Comparison of ENCODE assay signal across 24 mouse cellular contexts in the genomic region with DNA sequence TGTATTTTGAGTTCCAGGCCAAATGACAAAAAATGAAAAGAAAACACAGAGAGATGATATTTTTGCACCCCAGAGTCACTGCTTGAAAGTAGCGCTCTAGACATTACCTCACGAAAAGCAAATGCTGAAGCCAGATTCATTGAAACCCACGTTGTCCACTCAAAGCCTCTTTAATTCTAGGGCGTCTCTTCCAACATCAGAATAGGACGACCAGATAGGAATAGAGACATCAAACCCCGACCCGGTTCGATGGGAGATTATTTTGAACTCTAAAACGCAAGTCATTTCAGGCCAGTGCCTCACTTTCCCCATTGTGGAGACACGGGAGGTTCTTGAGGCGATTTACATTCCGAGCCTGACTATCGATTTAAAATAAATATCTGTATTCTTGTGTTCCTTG. TPM values are rescaled to one million over a fixed set of nuclear protein-coding genes. Genes with fewer than 3 reads are reported as not detected.
DNase-seq lines count a peak whose midpoint lies in the region; ATAC-seq lines count a peak whose summit lies in the region.
"Had no signal": no experiment of that assay in that cellular context is flagged by ENCODE, and none has a peak within 500 bp of the region (broad histone marks: within the 10 kb centered on the region; RNA-seq: fewer than 3 reads in every experiment).

No protein-coding gene starts in this region.

- DNase-seq in hindbrain, embryonic 11.5 days (ENCODE audit: low spot score): peak; percentile 23
- DNase-seq in hindbrain, embryonic 10.5 days (ENCODE audit: low spot score): no peak
- peak; percentile 13 for DNase-seq in R1 (ENCODE audit: low read depth, low spot score)
- DNase-seq in frontal cortex, postnatal 36 days (ENCODE audit: low spot score in 2 of 2): no peak
- no peak for DNase-seq in left cerebral cortex, adult 18-20 months (ENCODE audit: low spot score in 2 of 2)
- DNase-seq: adrenal gland, adult 2 months; adrenal gland, postnatal 25 days; cerebellum, adult 18-20 months; cerebellum, adult 9-11 months; cerebellum, postnatal 36 days; heart, adult 18-20 months; heart, postnatal 10 days; heart, postnatal 4 days had no signal

- H3K9me3 ChIP-seq in hindbrain, embryonic 11.5 days (ENCODE audit: control insufficient read depth, low read length): no peaks in the 10 kb centered on the region
- no peaks in the 10 kb centered on the region for H3K9me3 ChIP-seq in hindbrain, embryonic 10.5 days
- H3K9me3 ChIP-seq in midbrain, embryonic 12.5 days: no peaks in the 10 kb centered on the region
- no peaks in the 10 kb centered on the region for H3K9me3 ChIP-seq in midbrain, embryonic 15.5 days
- H3K9me3 ChIP-seq: embryonic facial prominence, embryonic 13.5 days; forebrain, embryonic 12.5 days; heart, embryonic 10.5 days; intestine, embryonic 15.5 days had no signal

- H3K36me3 ChIP-seq in hindbrain, embryonic 11.5 days (ENCODE audit: control insufficient read depth, insufficient read depth, low read length): no peaks in the 10 kb centered on the region
- no peaks in the 10 kb centered on the region for H3K36me3 ChIP-seq in hindbrain, embryonic 10.5 days
- H3K36me3 ChIP-seq in midbrain, embryonic 12.5 days: no peaks in the 10 kb centered on the region
- H3K36me3 ChIP-seq in midbrain, embryonic 15.5 days (replicated peaks): no peaks in the 10 kb centered on the region
- H3K36me3 ChIP-seq: embryonic facial prominence, embryonic 13.5 days; forebrain, embryonic 12.5 days; heart, embryonic 10.5 days; intestine, embryonic 15.5 days had no signal

- peaks cover 18% of the 10 kb centered on the region for H3K27me3 ChIP-seq in hindbrain, embryonic 11.5 days (ENCODE audit: control insufficient read depth, insufficient read depth, low read length)
- H3K27me3 ChIP-seq in hindbrain, embryonic 10.5 days (ENCODE audit: insufficient read depth, poor library complexity, severe bottlenecking): peaks cover 76% of the 10 kb centered on the region
- H3K27me3 ChIP-seq in midbrain, embryonic 12.5 days: peaks cover 42% of the 10 kb centered on the region
- H3K27me3 ChIP-seq in midbrain, embryonic 15.5 days (replicated peaks): peaks cover 12% of the 10 kb centered on the region

- no peak overlapping the region for H3K4me3 ChIP-seq in hindbrain, embryonic 11.5 days (ENCODE audit: low read depth, low read length)
- H3K4me3 ChIP-seq in hindbrain, embryonic 10.5 days: no peak overlapping the region
- no peak overlapping the region for H3K4me3 ChIP-seq in midbrain, embryonic 12.5 days
- H3K4me3 ChIP-seq in midbrain, embryonic 15.5 days: no peak overlapping the region
- H3K4me3 ChIP-seq: embryonic facial prominence, embryonic 13.5 days; forebrain, embryonic 12.5 days; intestine, embryonic 15.5 days had no signal

- no peak overlapping the region for H3K9ac ChIP-seq in hindbrain, embryonic 11.5 days (ENCODE audit: low read depth, low read length)
- H3K9ac ChIP-seq in midbrain, embryonic 12.5 days (replicated peaks): no peak overlapping the region
- H3K9ac ChIP-seq in midbrain, embryonic 15.5 days: no peak overlapping the region
- H3K9ac ChIP-seq: embryonic facial prominence, embryonic 13.5 days; forebrain, embryonic 12.5 days; hindbrain, embryonic 14.5 days; intestine, embryonic 15.5 days had no signal

- H3K4me1 ChIP-seq in hindbrain, embryonic 11.5 days (replicated peaks; ENCODE audit: control insufficient read depth, insufficient read depth, low read length): no peaks in the 10 kb centered on the region
- H3K4me1 ChIP-seq in hindbrain, embryonic 10.5 days (replicated peaks): peaks cover 11% of the 10 kb centered on the region
- no peaks in the 10 kb centered on the region for H3K4me1 ChIP-seq in midbrain, embryonic 12.5 days
- no peaks in the 10 kb centered on the region for H3K4me1 ChIP-seq in midbrain, embryonic 15.5 days
- H3K4me1 ChIP-seq: embryonic facial prominence, embryonic 13.5 days; forebrain, embryonic 12.5 days; heart, embryonic 10.5 days; intestine, embryonic 15.5 days had no signal

- no peak for ATAC-seq in hindbrain, embryonic 11.5 days (ENCODE audit: low FRiP score)
- no peak for ATAC-seq in midbrain, embryonic 12.5 days (ENCODE audit: low FRiP score, low read depth)
- ATAC-seq in midbrain, embryonic 15.5 days (replicated peaks): no peak
- ATAC-seq: intestine, embryonic 15.5 days; Patski had no signal

- H3K27ac ChIP-seq in hindbrain, embryonic 11.5 days (ENCODE audit: low read depth, low read length): no peak overlapping the region
- no peak overlapping the region for H3K27ac ChIP-seq in hindbrain, embryonic 10.5 days
- H3K27ac ChIP-seq in midbrain, embryonic 12.5 days (replicated peaks): no peak overlapping the region
- H3K27ac ChIP-seq in midbrain, embryonic 15.5 days: no peak overlapping the region
- H3K27ac ChIP-seq: embryonic facial prominence, embryonic 13.5 days; forebrain, embryonic 12.5 days; heart, embryonic 10.5 days; hindbrain, embryonic 14.5 days; intestine, embryonic 15.5 days had no signal

- no peak overlapping the region for H3K4me2 ChIP-seq in hindbrain, embryonic 11.5 days (replicated peaks; ENCODE audit: low read depth, low read length)
- H3K4me2 ChIP-seq in midbrain, embryonic 12.5 days (replicated peaks): peak overlapping the region; percentile 30; the same call in 1 of the 2 replicates
- H3K4me2 ChIP-seq in midbrain, embryonic 15.5 days: no peak overlapping the region
- H3K4me2 ChIP-seq: embryonic facial prominence, embryonic 13.5 days; intestine, embryonic 15.5 days had no signal

- 29% methylated on average over 13 of the region's 13 CpGs for WGBS in hindbrain, embryonic 11.5 days
- 22% methylated on average over 13 of the region's 13 CpGs for WGBS in hindbrain, embryonic 10.5 days
- 26% methylated on average over 13 of the region's 13 CpGs for WGBS in midbrain, embryonic 12.5 days
- WGBS in midbrain, embryonic 15.5 days: 34% methylated on average over 13 of the region's 13 CpGs

RNA-seq across cellular contexts. Expression of a gene that starts 7.7 kb away (rescaled TPM):
- polyA plus RNA-seq in hindbrain, embryonic 11.5 days (2014; fragmentation: Nextera tagmentation; extraction: Ambion mirVana): 27.2 and 28.5 TPM in 2 replicates
- polyA plus RNA-seq in hindbrain, embryonic 10.5 days (2016; fragmentation: Nextera tagmentation; extraction: Ambion mirVana): 16.1 and 20.1 TPM in 2 replicates
- 38.8 and 49.3 TPM in 2 replicates for polyA plus RNA-seq in midbrain, embryonic 12.5 days (2016; fragmentation: Nextera tagmentation; extraction: Ambion mirVana)
- 18.0 and 18.3 TPM in 2 replicates for polyA plus RNA-seq in midbrain, embryonic 15.5 days (2015; fragmentation: Nextera tagmentation; extraction: Ambion mirVana)
- 1 to 10 TPM; 1.3 to 1.7 TPM for total RNA-seq in left cerebral cortex, adult 18-20 months (2021)
- total RNA-seq: adrenal gland, adult 2 months; adrenal gland, postnatal 25 days; gastrocnemius, adult 8-10 months; gastrocnemius, postnatal 4 days; heart, adult 18-20 months; heart, postnatal 10 days; heart, postnatal 4 days had no signal
- polyA plus RNA-seq: adrenal gland, adult 2 months; heart, embryonic 14.5 days; intestine, embryonic 15.5 days; Patski had no signal

Comparison
In these comparisons a context has a peak if more than half of its experiments do, and no peak if none do; other contexts are left out.
1. DNase-seq: peak in hindbrain, embryonic 11.5 days (single experiment) and R1 (single experiment); none in hindbrain, embryonic 10.5 days (single experiment), frontal cortex, postnatal 36 days (0 of 2) and left cerebral cortex, adult 18-20 months (0 of 2).